Mouse (Mus musculus) limb, embryonic 15.5 days (tissue): ENCODE measurements around the gene Enpp7. TPM values are rescaled to one million over a fixed set of nuclear protein-coding genes. Genes with fewer than 3 reads are reported as not detected.

ENCODE experiments used
- ATAC-seq: fragments of 200-750 bp; cut with Nextera tagmentation; 2 replicates; pipeline ENCODE4 v1.8.0; 2017; ENCODE audit warnings: low read depth, moderate TSS enrichment; ENCODE audit not compliant: insufficient number of reproducible peaks, low FRiP score, low TSS enrichment
- H3K27ac ChIP-seq: fragments of 300-500 bp; sonication (generic); 2 replicates; pipeline ENCODE4 v1.5.1; 2015; ENCODE audit warnings: moderate library complexity, mild to moderate bottlenecking, inconsistent platforms
- H3K27me3 ChIP-seq: fragments of 300-500 bp; sonication (generic); 2 replicates; pipeline ENCODE4 v1.6.1; 2015; ENCODE audit warnings: inconsistent platforms
- H3K36me3 ChIP-seq: fragments of 300-500 bp; sonication (generic); 2 replicates; pipeline ENCODE4 v1.6.1; 2015; ENCODE audit warnings: inconsistent platforms
- H3K4me1 ChIP-seq: fragments of 300-500 bp; sonication (generic); 2 replicates; pipeline ENCODE4 v1.6.1; 2015; ENCODE audit warnings: inconsistent platforms
- H3K4me2 ChIP-seq: fragments of 300-500 bp; sonication (generic); 2 replicates; pipeline ENCODE4 v1.6.1; 2015; ENCODE audit warnings: mild to moderate bottlenecking, inconsistent platforms
- H3K4me3 ChIP-seq: fragments of 300-500 bp; sonication (generic); 2 replicates; pipeline ENCODE4 v1.5.1; 2015; ENCODE audit warnings: mild to moderate bottlenecking, inconsistent platforms
- H3K9ac ChIP-seq: fragments of 300-500 bp; sonication (generic); 2 replicates; pipeline ENCODE4 v1.6.1; 2015; ENCODE audit warnings: inconsistent platforms
- H3K9me3 ChIP-seq: fragments of 300-500 bp; sonication (generic); 2 replicates; pipeline ENCODE4 v1.6.1; 2016; ENCODE audit warnings: inconsistent platforms
- WGBS: fragments of 180-500 bp; shearing (Covaris S2); methylation state at CpG from one replicate; pipeline ENCODE4 v1.1.7; 2015; 5-methylcytosine and 5-hydroxymethylcytosine counted together
- polyA plus RNA-seq: library from polyadenylated mRNA; unstranded; fragments of >200 nt; fragmentation: Nextera tagmentation; extraction: Ambion mirVana; gene quantifications from 2 replicates; pipeline ENCODE4 v1.2.1, GENCODE M21; 2015

Gene Enpp7
- polyA plus RNA-seq, 1 experiment from 2014 or later = not detected

DNA sequence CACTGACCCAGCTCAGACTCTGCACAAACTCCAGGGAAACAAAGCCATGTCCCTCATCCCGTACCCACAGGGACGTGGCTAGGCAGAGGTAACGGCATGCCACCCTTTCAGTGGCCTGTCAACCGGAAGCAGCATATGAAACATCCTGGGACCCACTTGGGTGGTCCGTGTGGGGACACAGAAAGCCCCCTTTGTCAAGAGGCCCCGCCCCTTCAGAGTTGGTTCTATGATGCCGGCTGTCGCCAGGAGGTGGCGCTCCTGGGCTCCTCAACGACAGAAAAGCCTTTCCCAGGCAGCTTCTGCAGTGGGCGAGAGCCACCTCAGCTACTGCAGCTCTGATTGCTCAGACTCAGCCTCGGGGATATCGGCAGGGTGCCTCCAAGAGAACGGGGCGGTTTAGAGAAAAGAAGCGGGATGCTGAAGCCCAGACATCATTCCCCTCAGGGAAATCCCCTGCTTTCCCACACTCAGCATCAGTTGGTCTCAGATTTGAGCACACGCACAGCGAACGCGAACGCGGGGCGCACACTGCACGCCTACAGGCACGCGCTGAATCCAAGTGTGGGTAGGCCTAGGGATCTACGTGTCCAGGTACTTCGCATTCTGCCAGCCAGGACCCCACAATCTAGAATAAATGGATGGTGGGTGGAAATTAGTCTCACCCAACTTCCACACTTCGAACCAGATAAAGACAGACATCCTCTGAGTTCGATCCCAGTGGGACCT, 10.7 kb downstream of the Enpp7 start:
- peaks cover 23% of the 10 kb centered on the region for H3K4me1 ChIP-seq
- H3K27me3 ChIP-seq = peaks cover 25% of the 10 kb centered on the region
- no peaks in the 10 kb centered on the region for H3K9me3 ChIP-seq
- ATAC-seq = 0 out of 2 replicates have a peak, but pooled peaks have one; percentile 27
- WGBS = 7% methylated on average over 30 of the region's 30 CpGs
- H3K36me3 ChIP-seq = no peaks in the 10 kb centered on the region
- H3K4me3 ChIP-seq = peak overlapping the region; percentile 18
- H3K27ac ChIP-seq = no peak overlapping the region
- H3K9ac ChIP-seq = no peak overlapping the region
- H3K4me2 ChIP-seq = peak overlapping the region; percentile 43

DNA sequence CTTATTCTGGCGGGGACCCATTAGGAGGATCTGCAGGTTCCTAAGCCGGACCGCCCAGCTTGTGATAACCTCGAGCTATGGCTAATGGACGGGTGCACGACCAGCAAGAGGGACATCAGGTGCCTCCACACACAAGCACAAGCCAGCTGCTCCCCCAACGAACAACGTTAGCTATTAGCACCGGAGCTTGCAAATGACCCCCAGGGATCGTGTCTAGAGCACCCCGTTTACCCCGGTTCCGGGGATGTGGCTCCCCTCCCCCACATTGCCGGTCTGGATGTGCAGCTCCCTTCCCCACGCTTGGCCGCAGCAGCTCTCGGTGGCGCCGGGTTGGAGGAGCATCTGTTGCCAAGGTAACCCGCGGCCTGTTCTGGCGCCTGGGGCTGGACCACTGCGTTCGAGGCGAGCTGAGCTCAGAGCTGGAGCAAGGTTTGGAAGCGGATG, 11.4 kb downstream of the Enpp7 start:
- Histone ChIP-seq H3K4me3 (no peak overlapping the region), H3K9ac (no peak overlapping the region), H3K27ac (no peak overlapping the region), H3K4me1 (peaks cover 23% of the 10 kb centered on the region), H3K27me3 (peaks cover 20% of the 10 kb centered on the region), H3K9me3 (no peaks in the 10 kb centered on the region), H3K4me2 (no peak overlapping the region), H3K36me3 (no peaks in the 10 kb centered on the region)
- ATAC-seq = no peak
- WGBS = 5% methylated on average over 26 of the region's 26 CpGs

DNA sequence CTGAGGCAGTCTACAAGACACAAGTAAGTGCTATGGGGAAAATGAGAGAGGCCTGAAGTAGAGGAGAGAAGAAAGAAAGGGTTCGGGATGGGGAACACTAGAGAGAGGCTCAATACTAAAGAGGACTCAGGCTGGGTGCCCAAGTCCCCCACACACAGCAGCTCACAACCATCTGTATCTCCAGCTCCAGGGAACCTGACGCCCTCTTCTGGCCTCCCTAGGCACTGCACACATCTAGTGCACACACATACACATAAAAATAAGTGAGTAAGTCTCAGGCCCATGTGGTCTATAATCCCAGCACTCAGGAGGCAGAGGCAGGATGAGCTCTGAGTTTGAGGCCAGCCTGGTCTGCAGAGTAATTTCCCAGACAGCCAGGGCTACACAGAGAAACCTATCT, 12.9 kb downstream of the Enpp7 start:
- Histone ChIP-seq H3K9me3 (no peaks in the 10 kb centered on the region), H3K27me3 (peaks cover 20% of the 10 kb centered on the region)
- 62% methylated on average over 2 of the region's 2 CpGs for WGBS

DNA sequence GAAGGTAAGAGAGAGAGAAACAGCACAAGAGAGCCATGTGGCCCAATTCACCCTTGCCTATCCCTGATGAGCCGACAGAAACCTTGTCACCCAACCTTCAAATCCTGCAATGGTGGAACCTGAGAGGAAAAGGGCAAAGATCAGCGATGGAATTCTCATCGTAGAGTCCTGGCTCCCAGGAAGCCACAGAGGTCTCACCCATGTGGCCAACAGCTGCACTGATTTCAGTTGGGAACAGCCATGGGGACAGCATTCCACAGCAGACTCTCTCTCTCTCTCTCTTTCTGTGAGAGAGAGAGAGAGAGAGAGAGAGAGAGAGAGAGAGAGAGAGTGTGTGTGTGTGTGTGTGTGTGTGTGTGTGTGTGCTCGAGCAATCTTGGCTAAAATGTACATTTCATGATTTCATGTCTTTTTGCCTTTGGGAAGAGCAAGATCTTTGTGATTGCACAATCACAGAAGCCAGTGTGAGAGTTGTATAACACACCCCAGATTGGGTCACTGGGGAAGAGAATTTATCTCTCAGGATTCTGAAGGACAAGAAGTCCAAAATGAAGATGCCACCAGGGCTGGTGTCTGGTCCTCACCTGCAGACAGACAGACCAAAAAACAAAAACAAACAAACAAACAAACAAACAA, 13.6 kb downstream of the Enpp7 start:
- H3K9me3 ChIP-seq = no peaks in the 10 kb centered on the region
- no peaks in the 10 kb centered on the region for H3K36me3 ChIP-seq
- no peak for ATAC-seq
- H3K27ac ChIP-seq = no peak overlapping the region
- H3K4me3 ChIP-seq = no peak overlapping the region
- peaks cover 20% of the 10 kb centered on the region for H3K27me3 ChIP-seq
- WGBS = 44% methylated on average over 4 of the region's 4 CpGs
- H3K4me2 ChIP-seq = no peak overlapping the region
- peaks cover 16% of the 10 kb centered on the region for H3K4me1 ChIP-seq
- H3K9ac ChIP-seq = no peak overlapping the region

More for the DNA sequence above, 12.9 kb downstream of the Enpp7 start:
- H3K9ac ChIP-seq = no peak overlapping the region
- H3K4me3 ChIP-seq = no peak overlapping the region
- no peaks in the 10 kb centered on the region for H3K36me3 ChIP-seq
- no peak for ATAC-seq
- no peak overlapping the region for H3K27ac ChIP-seq
- H3K4me1 ChIP-seq = peaks cover 16% of the 10 kb centered on the region
- no peak overlapping the region for H3K4me2 ChIP-seq

DNA sequence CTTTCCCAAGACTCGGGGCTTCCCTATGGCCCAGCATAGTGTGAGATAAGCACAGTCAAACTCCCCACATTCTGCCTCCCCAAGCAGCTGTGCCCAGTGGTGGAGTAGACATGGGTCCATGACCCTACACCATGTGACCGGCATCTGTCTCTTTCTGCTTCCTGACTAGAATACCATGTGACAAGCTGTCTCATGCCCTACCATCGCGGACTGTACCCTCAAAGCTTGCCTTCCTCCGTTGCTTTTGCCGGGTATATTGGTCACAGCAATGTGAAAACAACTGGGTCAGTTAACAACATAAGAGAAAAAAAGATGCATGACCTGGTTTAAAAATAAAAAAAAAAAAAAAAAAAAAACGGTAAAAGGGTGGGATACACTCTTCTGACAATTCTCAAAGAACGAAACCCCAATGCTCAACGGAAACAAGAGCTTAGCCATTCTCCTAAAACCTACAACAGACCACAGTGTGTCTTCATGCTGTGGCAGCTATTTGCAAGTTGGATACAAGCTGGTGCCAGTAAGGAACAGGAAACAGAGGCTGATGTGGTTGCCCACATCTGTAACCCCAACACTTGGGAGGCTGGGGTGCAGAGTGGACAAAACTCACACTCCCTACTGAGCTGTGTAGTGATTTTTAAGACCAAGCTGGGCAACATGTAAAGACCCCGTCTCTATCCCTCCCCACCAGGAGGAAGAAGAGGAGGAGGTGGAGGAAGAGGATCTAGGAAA, 17.7 kb downstream of the Enpp7 start:
- 82% methylated on average over 10 of the region's 10 CpGs for WGBS
- no peak for ATAC-seq
- Histone ChIP-seq H3K4me1 (peaks cover 9% of the 10 kb centered on the region), H3K27me3 (0 out of 2 replicates have a peak, but pooled peaks cover 2% of the 10 kb centered on the region), H3K36me3 (no peaks in the 10 kb centered on the region), H3K4me3 (no peak overlapping the region), H3K4me2 (no peak overlapping the region), H3K27ac (no peak overlapping the region), H3K9me3 (no peaks in the 10 kb centered on the region), H3K9ac (no peak overlapping the region)

DNA sequence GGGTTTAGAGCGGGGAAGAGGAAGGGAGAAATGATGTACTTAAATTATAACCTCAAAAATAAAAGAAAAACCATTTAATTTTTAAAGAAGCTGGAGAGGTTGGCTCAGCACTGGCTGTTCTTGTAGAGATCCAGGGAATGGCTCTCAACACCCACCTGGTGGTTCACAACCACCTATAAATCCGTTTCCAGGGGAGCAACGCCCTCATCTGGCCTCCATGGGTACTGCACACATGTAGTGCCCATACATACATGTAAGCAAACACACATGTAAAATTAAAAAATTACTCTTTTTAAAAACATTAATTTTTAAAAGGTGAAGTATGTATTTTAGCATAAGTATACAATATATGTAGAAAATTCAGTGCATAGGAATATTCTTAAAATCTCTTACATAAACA, 18.5 kb downstream of the Enpp7 start:
- H3K36me3 ChIP-seq = no peaks in the 10 kb centered on the region
- H3K4me1 ChIP-seq = peaks cover 9% of the 10 kb centered on the region
- no peak overlapping the region for H3K4me3 ChIP-seq
- H3K27me3 ChIP-seq = no peaks in the 10 kb centered on the region
- 59% methylated on average over 3 of the region's 3 CpGs for WGBS
- H3K9me3 ChIP-seq = no peaks in the 10 kb centered on the region
- H3K9ac ChIP-seq = no peak overlapping the region
- ATAC-seq = no peak
- no peak overlapping the region for H3K27ac ChIP-seq
- no peak overlapping the region for H3K4me2 ChIP-seq

DNA sequence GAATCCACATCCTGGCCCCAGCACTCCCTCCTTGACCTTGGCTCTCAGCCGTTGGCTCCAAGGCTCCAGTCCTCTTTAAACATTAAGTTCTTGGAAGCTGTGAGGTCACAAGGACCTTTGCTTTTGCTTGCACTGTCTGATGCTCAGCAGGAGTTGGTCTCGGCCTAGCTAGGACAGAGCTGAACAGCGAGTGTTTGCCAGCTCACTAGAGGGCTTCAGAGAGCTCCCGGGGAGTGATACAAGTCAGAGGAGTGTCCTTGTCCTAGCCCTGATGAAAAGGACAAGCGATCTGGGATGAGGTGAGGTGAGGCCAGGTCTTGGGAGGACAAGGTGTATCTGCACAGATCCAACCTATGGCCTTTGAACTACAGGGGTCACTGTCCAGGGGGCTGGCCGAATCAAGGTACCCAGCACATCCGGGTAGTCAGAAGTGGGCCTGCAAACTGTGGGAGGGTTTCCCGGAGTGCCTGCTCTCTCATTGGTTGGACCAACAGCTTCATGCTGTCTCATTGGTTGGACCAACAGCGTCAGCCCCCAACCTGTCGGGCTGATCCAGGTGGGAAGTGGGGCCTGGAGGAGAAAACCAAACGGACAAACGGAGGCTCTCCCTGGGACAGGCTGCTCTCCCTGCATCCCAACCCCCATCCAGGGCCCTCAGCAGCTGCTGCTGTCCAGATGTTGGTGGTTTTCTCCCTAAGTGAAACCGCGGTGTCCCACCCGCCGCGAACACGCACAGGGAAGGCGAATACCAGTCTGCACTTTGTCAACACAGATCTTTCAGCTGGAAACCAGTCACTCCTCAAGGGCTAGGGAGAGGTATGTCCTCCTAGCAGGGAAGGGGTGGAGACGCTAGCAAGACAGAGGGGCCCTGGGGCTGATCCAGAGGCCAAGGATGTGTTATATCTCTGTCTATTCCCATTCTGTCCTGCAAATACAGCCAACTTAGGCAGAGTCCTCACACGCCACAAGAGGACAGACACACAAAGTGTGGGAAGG, 19.8 kb downstream of the Enpp7 start:
- ATAC-seq = peak; percentile 41; the same call in 1 of the 2 replicates
- H3K27ac ChIP-seq = no peak overlapping the region

DNA sequence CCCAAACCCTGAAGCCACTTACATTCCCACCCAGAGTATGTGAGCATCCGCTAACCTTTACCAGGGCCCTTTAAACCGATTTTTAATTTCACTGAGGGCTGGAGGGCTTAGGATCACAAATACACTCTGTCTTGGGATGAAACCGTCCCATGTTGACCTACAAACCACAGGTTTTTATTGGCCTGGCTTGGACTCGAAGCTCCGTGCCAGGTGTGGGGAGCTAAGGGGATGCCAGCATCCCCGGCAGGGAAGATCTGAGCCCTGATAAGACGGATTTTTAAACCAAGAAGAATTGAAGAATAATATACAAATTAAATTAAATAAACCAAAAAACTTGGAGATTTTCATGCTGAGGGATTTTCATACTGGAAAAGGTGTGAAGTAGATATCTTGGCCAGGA, 26.5 kb downstream of the Enpp7 start:
- 63% methylated on average over 7 of the region's 7 CpGs for WGBS
- Histone ChIP-seq H3K36me3 (no peaks in the 10 kb centered on the region), H3K4me2 (no peak overlapping the region), H3K4me3 (no peak overlapping the region), H3K4me1 (no peaks in the 10 kb centered on the region), H3K27ac (no peak overlapping the region), H3K9me3 (no peaks in the 10 kb centered on the region), H3K9ac (no peak overlapping the region), H3K27me3 (no peaks in the 10 kb centered on the region)
- no peak for ATAC-seq

More for the DNA sequence above, 19.8 kb downstream of the Enpp7 start:
- Histone ChIP-seq H3K4me2 (peak overlapping the region; percentile 47), H3K4me3 (peak overlapping the region; percentile 38), H3K27me3 (no peaks in the 10 kb centered on the region), H3K4me1 (peaks cover 9% of the 10 kb centered on the region), H3K9ac (no peak overlapping the region), H3K36me3 (no peaks in the 10 kb centered on the region), H3K9me3 (no peaks in the 10 kb centered on the region)
- 21% methylated on average over 21 of the region's 21 CpGs for WGBS

DNA sequence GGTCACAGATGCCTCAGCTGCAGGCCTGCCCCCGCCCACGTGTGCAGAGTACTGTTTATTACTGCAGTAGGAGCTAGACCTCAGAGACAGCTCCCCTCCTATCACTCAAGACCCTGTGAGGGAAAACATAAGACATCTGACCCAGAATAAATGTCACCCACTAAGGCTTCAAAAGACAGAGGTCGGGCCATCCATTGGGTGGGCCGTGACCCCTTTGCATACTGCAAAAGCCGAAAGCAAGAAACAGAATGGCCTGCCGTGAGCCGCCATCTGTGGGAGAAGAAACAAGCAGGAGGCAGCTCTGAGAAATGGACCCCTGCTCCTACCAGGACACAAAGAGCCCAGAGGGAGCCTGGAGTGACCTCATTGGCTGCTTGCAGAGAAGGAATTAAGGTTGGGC, 29.5 kb downstream of the Enpp7 start:
- H3K9ac ChIP-seq = no peak overlapping the region
- ATAC-seq = no peak
- 0 out of 2 replicates have a peak, but pooled peaks cover 4% of the 10 kb centered on the region for H3K27me3 ChIP-seq
- no peak overlapping the region for H3K4me2 ChIP-seq
- no peak overlapping the region for H3K27ac ChIP-seq
- no peaks in the 10 kb centered on the region for H3K9me3 ChIP-seq
- H3K4me3 ChIP-seq = no peak overlapping the region
- 65% methylated on average over 7 of the region's 7 CpGs for WGBS
- H3K36me3 ChIP-seq = no peaks in the 10 kb centered on the region
- no peaks in the 10 kb centered on the region; the same call in 1 of the 2 replicates for H3K4me1 ChIP-seq

DNA sequence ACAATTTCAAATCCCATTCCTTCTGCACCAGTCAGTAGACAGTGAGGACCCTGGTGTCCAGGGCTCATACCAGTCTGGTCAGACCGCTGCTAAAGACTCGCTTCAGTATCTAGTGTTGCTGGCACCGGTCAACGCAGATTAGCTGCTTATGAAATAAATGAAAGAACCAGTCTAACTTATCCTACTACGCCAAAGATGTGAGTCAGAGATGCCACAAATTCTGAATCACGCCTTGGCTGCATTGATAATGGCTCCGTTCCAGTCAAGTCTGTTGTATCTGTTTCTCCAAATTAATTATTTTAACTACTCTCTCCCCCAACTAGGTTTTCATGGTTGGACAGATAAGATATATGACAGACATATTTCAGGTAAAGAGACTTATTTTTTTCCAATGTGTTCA, 33.2 kb downstream of the Enpp7 start:
- 84% methylated on average over 7 of the region's 7 CpGs for WGBS
- Histone ChIP-seq H3K9ac (no peak overlapping the region), H3K4me2 (no peak overlapping the region), H3K27ac (no peak overlapping the region), H3K36me3 (peaks cover 1% of the 10 kb centered on the region; the same call in 1 of the 2 replicates), H3K9me3 (no peaks in the 10 kb centered on the region), H3K27me3 (0 out of 2 replicates have a peak, but pooled peaks cover 4% of the 10 kb centered on the region), H3K4me1 (peaks cover 27% of the 10 kb centered on the region), H3K4me3 (no peak overlapping the region)
- ATAC-seq = no peak
